Mouse (Mus musculus) midbrain, embryonic 12.5 days (tissue): ENCODE measurements around the gene Osbpl2. TPM values are rescaled to one million over a fixed set of nuclear protein-coding genes. Genes with fewer than 3 reads are reported as not detected.

Experiments
- ATAC-seq: fragments of 200-750 bp; cut with Nextera tagmentation; 2 replicates; pipeline ENCODE4 v1.8.0; 2017; ENCODE audit warnings: low read depth, moderate TSS enrichment, moderate library complexity; ENCODE audit not compliant: low FRiP score
- H3K27ac ChIP-seq: fragments of 300-500 bp; sonication (generic); replicated peaks from 2 replicates; pipeline ENCODE4 v1.5.1; 2016; ENCODE audit warnings: mild to moderate bottlenecking
- H3K27me3 ChIP-seq: fragments of 300-500 bp; sonication (generic); 2 replicates; pipeline ENCODE4 v1.6.1; 2016; ENCODE audit warnings: mild to moderate bottlenecking
- H3K36me3 ChIP-seq: fragments of 300-500 bp; sonication (generic); 2 replicates; pipeline ENCODE4 v1.6.1; 2016
- H3K4me1 ChIP-seq: fragments of 300-500 bp; sonication (generic); 2 replicates; pipeline ENCODE4 v1.6.1; 2016
- H3K4me2 ChIP-seq: fragments of 300-500 bp; sonication (generic); replicated peaks from 2 replicates; pipeline ENCODE4 v1.6.1; 2016; ENCODE audit warnings: mild to moderate bottlenecking, moderate library complexity
- H3K4me3 ChIP-seq: fragments of 300-500 bp; sonication (generic); 2 replicates; pipeline ENCODE4 v1.5.1; 2016; ENCODE audit warnings: mild to moderate bottlenecking
- H3K9ac ChIP-seq: fragments of 300-500 bp; sonication (generic); replicated peaks from 2 replicates; pipeline ENCODE4 v1.6.1; 2016; ENCODE audit warnings: mild to moderate bottlenecking, moderate library complexity
- H3K9me3 ChIP-seq: fragments of 300-500 bp; sonication (generic); 2 replicates; pipeline ENCODE4 v1.6.1; 2016; ENCODE audit warnings: mild to moderate bottlenecking
- WGBS: fragments of 180-500 bp; shearing (Covaris S2); methylation state at CpG from one replicate; pipeline ENCODE4 v1.1.7; 2016; 5-methylcytosine and 5-hydroxymethylcytosine counted together
- polyA plus RNA-seq: library from polyadenylated mRNA; unstranded; fragments of >200 nt; fragmentation: Nextera tagmentation; extraction: Ambion mirVana; gene quantifications from 2 replicates; pipeline ENCODE4 v1.2.1, GENCODE M21; 2016

The Osbpl2 gene
- polyA plus RNA-seq, 1 experiment from 2014 or later: 52.8 TPM

- peaks cover 14% of the 10 kb centered on the region for H3K36me3 ChIP-seq
- no peak overlapping the region for H3K27ac ChIP-seq
- 74% methylated on average over 1 of the region's 1 CpGs for WGBS
- H3K4me3 ChIP-seq: no peak overlapping the region
- H3K4me1 ChIP-seq: peaks cover 24% of the 10 kb centered on the region
- H3K9me3 ChIP-seq: 0 out of 2 replicates have a peak, but pooled peaks cover 3% of the 10 kb centered on the region
- ATAC-seq: no peak
- no peak overlapping the region for H3K9ac ChIP-seq
- no peak overlapping the region for H3K4me2 ChIP-seq
- no peaks in the 10 kb centered on the region for H3K27me3 ChIP-seq
Observed at GRCm38 (mm10) chr2:180127675-180128074, 8.6 kb downstream of the Osbpl2 start.

GRCm38 (mm10) chr2:180133231-180133630, 14.1 kb downstream of the Osbpl2 start:
- Histone ChIP-seq H3K4me3 (no peak overlapping the region), H3K36me3 (0 out of 2 replicates have a peak, but pooled peaks cover 6% of the 10 kb centered on the region), H3K9me3 (no peaks in the 10 kb centered on the region), H3K27ac (no peak overlapping the region), H3K9ac (no peak overlapping the region), H3K4me1 (no peaks in the 10 kb centered on the region), H3K4me2 (no peak overlapping the region), H3K27me3 (no peaks in the 10 kb centered on the region)
- ATAC-seq: no peak
- 94% methylated on average over 4 of the region's 4 CpGs for WGBS

- no peak overlapping the region for H3K9ac ChIP-seq
- peaks cover 13% of the 10 kb centered on the region for H3K36me3 ChIP-seq
- H3K4me1 ChIP-seq: no peaks in the 10 kb centered on the region
- WGBS: 89% methylated on average over 3 of the region's 3 CpGs
- H3K4me3 ChIP-seq: no peak overlapping the region
- H3K9me3 ChIP-seq: no peaks in the 10 kb centered on the region
- ATAC-seq: no peak
- H3K27me3 ChIP-seq: no peaks in the 10 kb centered on the region
- no peak overlapping the region for H3K27ac ChIP-seq
- no peak overlapping the region for H3K4me2 ChIP-seq
Observed at GRCm38 (mm10) chr2:180133911-180134310, 14.8 kb downstream of the Osbpl2 start.

DNA sequence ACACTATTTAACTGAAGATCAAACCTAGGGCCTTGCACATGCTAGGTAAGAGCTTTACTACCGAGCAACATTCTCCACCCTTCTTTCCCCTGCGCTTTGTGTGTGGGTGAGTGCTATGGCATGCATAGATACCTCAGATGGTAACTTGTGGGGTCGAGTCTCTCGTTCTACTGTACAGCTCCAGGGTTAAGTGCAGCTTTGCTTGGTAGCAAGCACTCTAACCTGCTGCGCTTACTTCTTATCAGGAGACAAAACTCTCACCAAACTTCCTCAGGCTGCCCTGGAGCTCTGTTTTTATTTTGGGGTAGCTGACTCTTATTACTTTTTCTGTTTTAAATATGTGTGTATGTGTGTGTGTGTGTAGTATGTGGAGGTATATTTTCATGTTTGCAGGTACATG, 16.3 kb downstream of the Osbpl2 start:
- no peak overlapping the region for H3K27ac ChIP-seq
- H3K36me3 ChIP-seq: peaks cover 28% of the 10 kb centered on the region
- H3K4me1 ChIP-seq: no peaks in the 10 kb centered on the region
- H3K27me3 ChIP-seq: no peaks in the 10 kb centered on the region
- no peak overlapping the region for H3K4me2 ChIP-seq
- no peaks in the 10 kb centered on the region for H3K9me3 ChIP-seq
- 91% methylated on average over 5 of the region's 5 CpGs for WGBS
- no peak overlapping the region for H3K4me3 ChIP-seq
- no peak for ATAC-seq
- H3K9ac ChIP-seq: no peak overlapping the region

DNA sequence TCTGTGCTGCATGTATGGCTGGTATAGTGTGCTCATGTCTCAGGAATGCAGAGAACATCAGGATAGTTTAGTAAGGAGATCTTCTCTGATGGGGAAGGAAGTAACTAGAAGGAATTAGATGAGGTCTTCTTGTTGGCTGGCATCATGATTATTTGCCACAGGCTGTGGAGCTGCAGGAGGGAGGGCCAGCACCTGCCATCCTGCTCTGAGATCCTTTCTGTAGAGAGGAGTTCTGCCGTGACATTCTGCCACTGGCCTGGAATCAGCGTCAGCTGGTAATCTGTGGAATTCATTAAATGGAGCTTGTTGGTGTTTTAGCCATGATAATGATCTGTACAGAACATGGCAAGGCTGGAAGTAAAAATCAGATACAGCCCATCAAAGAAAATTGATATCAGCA, 27.0 kb downstream of the Osbpl2 start:
- H3K27me3 ChIP-seq: no peaks in the 10 kb centered on the region
- no peak overlapping the region for H3K9ac ChIP-seq
- H3K4me3 ChIP-seq: no peak overlapping the region
- H3K36me3 ChIP-seq: peaks cover 92% of the 10 kb centered on the region
- no peak for ATAC-seq
- no peaks in the 10 kb centered on the region for H3K4me1 ChIP-seq
- no peak overlapping the region for H3K4me2 ChIP-seq
- no peaks in the 10 kb centered on the region for H3K9me3 ChIP-seq
- H3K27ac ChIP-seq: no peak overlapping the region
- WGBS: 90% methylated on average over 2 of the region's 2 CpGs

DNA sequence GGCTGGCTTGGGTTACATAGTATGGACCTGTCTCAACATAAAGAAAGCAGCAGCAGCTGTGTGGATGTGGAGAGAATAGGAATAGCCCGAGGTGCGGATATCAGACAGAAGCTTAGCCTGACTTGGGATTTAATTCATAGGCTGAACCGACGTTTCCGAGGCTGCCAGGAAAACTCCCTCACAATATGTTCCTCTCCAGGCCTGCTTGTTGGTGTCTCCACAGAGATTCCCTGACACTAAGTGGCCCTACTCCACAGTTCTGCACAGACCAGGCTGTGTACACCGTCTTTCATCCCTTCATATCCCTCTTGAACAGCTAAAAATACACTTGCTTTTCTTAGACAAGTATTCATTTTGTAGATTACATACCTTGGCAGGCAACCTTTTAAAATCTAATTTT, 28.3 kb downstream of the Osbpl2 start:
- Histone ChIP-seq H3K4me3 (no peak overlapping the region), H3K27ac (no peak overlapping the region), H3K36me3 (peaks cover 89% of the 10 kb centered on the region), H3K9me3 (no peaks in the 10 kb centered on the region), H3K9ac (no peak overlapping the region), H3K4me1 (no peaks in the 10 kb centered on the region), H3K27me3 (no peaks in the 10 kb centered on the region), H3K4me2 (no peak overlapping the region)
- no peak for ATAC-seq
- 84% methylated on average over 6 of the region's 6 CpGs for WGBS

GRCm38 (mm10) chr2:180148551-180148950, 29.4 kb downstream of the Osbpl2 start:
- Histone ChIP-seq H3K4me3 (no peak overlapping the region), H3K4me1 (no peaks in the 10 kb centered on the region), H3K9me3 (no peaks in the 10 kb centered on the region), H3K27ac (no peak overlapping the region), H3K27me3 (no peaks in the 10 kb centered on the region), H3K4me2 (no peak overlapping the region), H3K9ac (no peak overlapping the region), H3K36me3 (peaks cover 93% of the 10 kb centered on the region)
- 86% methylated on average over 9 of the region's 9 CpGs for WGBS
- ATAC-seq: no peak

DNA sequence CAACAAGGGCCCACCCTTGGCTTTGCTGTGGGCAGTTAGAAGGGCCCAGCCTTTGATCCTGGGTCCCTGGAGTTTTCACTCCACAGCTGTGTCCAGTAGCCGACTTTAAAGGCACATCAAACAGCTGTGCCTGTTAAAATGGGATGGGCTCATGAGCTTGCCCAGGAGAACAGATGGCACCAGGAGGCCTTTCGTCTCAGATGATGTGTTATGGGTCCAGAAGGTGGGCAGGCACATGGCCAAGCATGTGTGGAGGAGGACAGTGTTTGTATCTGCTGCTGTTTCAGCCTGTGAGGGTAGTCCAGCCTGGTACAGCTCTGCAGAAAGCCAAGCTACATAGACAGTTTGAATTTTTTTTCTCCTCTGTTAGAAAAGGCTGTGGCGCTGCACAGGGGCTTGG, 35.7 kb downstream of the Osbpl2 start:
- Histone ChIP-seq H3K4me1 (no peaks in the 10 kb centered on the region), H3K27ac (no peak overlapping the region), H3K27me3 (no peaks in the 10 kb centered on the region), H3K36me3 (peaks cover 82% of the 10 kb centered on the region), H3K9me3 (no peaks in the 10 kb centered on the region), H3K4me3 (no peak overlapping the region), H3K9ac (no peak overlapping the region), H3K4me2 (no peak overlapping the region)
- ATAC-seq: no peak
- 84% methylated on average over 3 of the region's 3 CpGs for WGBS

- Histone ChIP-seq H3K4me1 (no peaks in the 10 kb centered on the region), H3K9me3 (no peaks in the 10 kb centered on the region), H3K9ac (no peak overlapping the region), H3K36me3 (peaks cover 81% of the 10 kb centered on the region), H3K4me2 (no peak overlapping the region), H3K4me3 (no peak overlapping the region), H3K27ac (no peak overlapping the region), H3K27me3 (no peaks in the 10 kb centered on the region)
- whole genome bisulfite sequencing: 94% methylated on average over 3 of the region's 3 CpGs
- ATAC-seq: no peak
Observed at GRCm38 (mm10) chr2:180158627-180159026, 39.5 kb downstream of the Osbpl2 start.

- Histone ChIP-seq H3K9ac (no peak overlapping the region), H3K27ac (no peak overlapping the region), H3K27me3 (no peaks in the 10 kb centered on the region), H3K4me2 (no peak overlapping the region), H3K36me3 (peaks cover 31% of the 10 kb centered on the region), H3K4me3 (no peak overlapping the region), H3K9me3 (no peaks in the 10 kb centered on the region), H3K4me1 (0 out of 2 replicates have a peak, but pooled peaks cover 4% of the 10 kb centered on the region)
- whole genome bisulfite sequencing: 83% methylated on average over 2 of the region's 2 CpGs
- no peak for ATAC-seq
Observed at GRCm38 (mm10) chr2:180165855-180166254, 46.7 kb downstream of the Osbpl2 start.

DNA sequence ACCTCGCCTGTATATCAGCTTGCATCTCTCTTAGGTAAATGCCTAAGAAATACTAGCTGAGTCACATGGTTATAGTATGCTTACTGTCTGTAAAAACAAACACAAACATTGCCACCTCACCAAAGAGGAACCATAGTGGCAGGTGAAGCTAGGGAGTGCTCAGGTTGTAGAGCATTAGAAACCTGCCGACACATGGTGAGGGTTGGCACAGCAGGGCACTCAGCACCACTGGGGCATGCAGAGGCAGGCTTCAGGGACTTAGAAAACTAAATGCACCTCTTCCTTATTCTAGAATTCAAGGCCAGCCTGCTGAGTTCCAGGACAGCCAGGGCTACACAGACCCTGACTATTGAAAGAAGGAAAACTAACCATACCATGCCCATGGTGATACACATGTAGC, 47.8 kb downstream of the Osbpl2 start:
- H3K36me3 ChIP-seq: peaks cover 21% of the 10 kb centered on the region
- no peaks in the 10 kb centered on the region for H3K9me3 ChIP-seq
- no peaks in the 10 kb centered on the region for H3K27me3 ChIP-seq
- no peak overlapping the region for H3K27ac ChIP-seq
- H3K4me2 ChIP-seq: no peak overlapping the region
- no peak for ATAC-seq
- 0 out of 2 replicates have a peak, but pooled peaks cover 5% of the 10 kb centered on the region for H3K4me1 ChIP-seq
- WGBS: 97% methylated on average over 2 of the region's 2 CpGs
- no peak overlapping the region for H3K9ac ChIP-seq
- no peak overlapping the region for H3K4me3 ChIP-seq

GRCm38 (mm10) chr2:180170151-180170805, 51.2 kb downstream of the Osbpl2 start:
- 88% methylated on average over 11 of the region's 11 CpGs for WGBS
- Histone ChIP-seq H3K4me1 (peaks cover 21% of the 10 kb centered on the region), H3K27ac (no peak overlapping the region), H3K27me3 (no peaks in the 10 kb centered on the region), H3K9me3 (no peaks in the 10 kb centered on the region), H3K36me3 (peaks cover 24% of the 10 kb centered on the region), H3K9ac (no peak overlapping the region), H3K4me3 (no peak overlapping the region), H3K4me2 (peak overlapping the region; percentile 51)
- no peak for ATAC-seq
